Mouse (Mus musculus): ENCODE data around the gene Exph5.

- TF ChIP-seq CTCF (IDR thresholded peaks at IDR 0.05; ENCODE audit: low read depth): peak; percentile 98
- TF ChIP-seq EP300 (optimal IDR thresholded peaks at IDR 0.05): no peak
Measured at GRCm38 (mm10) chr9:53254368-53254767, 47.1 kb upstream of the Exph5 start.
